Mouse (Mus musculus) ovary, postnatal 36 days (tissue): ENCODE data around the gene Olfr910.

Source experiments
- DNase-seq: peaks from one replicate; pipeline ENCODE4 v3.0.0; 2022; ENCODE audit warnings: low spot score, mixed read lengths

The Olfr910 gene

GRCm38 (mm10) chr9:38537549-38537948 lies at the start of gene Olfr910:
Gene Olfr910 (plus strand): TSS chr9:38537849.
- no peak for DNase-seq

GRCm38 (mm10) chr9:38495501-38495900 lies 42.1 kb upstream of the Olfr910 start, which contains the start of gene Olfr907:
Gene Olfr907 (plus strand): TSS chr9:38495801.
- DNase-seq, result no peak

GRCm38 (mm10) chr9:38512353-38512752 lies 25.3 kb upstream of the Olfr910 start:
- DNase-seq, result no peak

GRCm38 (mm10) chr9:38521280-38521679 lies 16.4 kb upstream of the Olfr910 start, which contains the start of gene Olfr911-ps1:
Gene Olfr911-ps1 (plus strand): TSS chr9:38521580.
- DNase-seq, result no peak

GRCm38 (mm10) chr9:38579878-38580277 lies 42.2 kb downstream of the Olfr910 start, which contains the start of gene Olfr912:
Gene Olfr912 (plus strand): TSS chr9:38580178.
- DNase-seq, result no peak
